Mouse (Mus musculus): ENCODE data around the gene Psmb11. TPM values are rescaled to one million over a fixed set of nuclear protein-coding genes. Genes with fewer than 3 reads are reported as not detected.
A peak's percentile ranks its signal among the peaks of the same experiment; 100 is the strongest.

The Psmb11 gene
- polyA plus RNA-seq, 1 experiment = not detected

DNA sequence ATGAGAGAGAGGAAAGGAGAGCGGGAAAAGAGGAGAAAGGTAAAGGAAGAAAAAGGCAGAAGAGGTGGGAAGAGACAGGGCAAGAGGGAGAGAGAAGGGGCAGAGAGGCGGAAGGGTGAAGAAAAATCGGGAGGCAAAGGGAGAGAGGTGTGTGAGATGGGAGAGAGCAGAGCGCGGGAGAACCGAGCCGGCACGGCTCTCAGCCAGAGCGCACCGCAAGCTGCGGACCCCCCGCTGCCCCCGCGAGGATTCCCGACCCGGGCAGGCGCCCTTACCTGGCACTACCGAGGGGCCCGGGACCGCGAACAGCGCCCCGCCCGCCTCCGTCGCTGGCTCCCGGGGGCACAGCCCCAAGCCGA lies 19.7 kb downstream of the Psmb11 start, which contains the start of gene Gm17606:
Gene Gm17606, plus strand, starts transcription at position 7 of the 359 bp plus-strand sequence.
- Histone ChIP-seq H3K27ac (ENCODE audit: insufficient read depth, low read depth, low read length) (no peak within 1 kb of the TSS), H3K36me3 (ENCODE audit: control insufficient read depth, insufficient read depth, low read length) (peaks cover 8% of the 10 kb centered on the region), H3K4me3 (ENCODE audit: insufficient read depth, low read depth, low read length) (peak within 1 kb of the TSS; percentile 67), H3K27me3 (replicated peaks; ENCODE audit: control insufficient read depth, insufficient read depth, low read length) (no peaks in the 10 kb centered on the region), H3K4me1 (ENCODE audit: control insufficient read depth, insufficient read depth, low read length) (no peaks in the 10 kb centered on the region)
- 1% methylated on average over 27 of the region's 28 CpGs for WGBS
- DNase-seq = no peak
- TF ChIP-seq CTCF (conservative IDR thresholded peaks at IDR 0.05; ENCODE audit: insufficient read depth, insufficient read length, low read depth, low read length) (no peak), POLR2A (IDR thresholded peaks at IDR 0.05; ENCODE audit: low read depth, low read length) (no peak)

DNA sequence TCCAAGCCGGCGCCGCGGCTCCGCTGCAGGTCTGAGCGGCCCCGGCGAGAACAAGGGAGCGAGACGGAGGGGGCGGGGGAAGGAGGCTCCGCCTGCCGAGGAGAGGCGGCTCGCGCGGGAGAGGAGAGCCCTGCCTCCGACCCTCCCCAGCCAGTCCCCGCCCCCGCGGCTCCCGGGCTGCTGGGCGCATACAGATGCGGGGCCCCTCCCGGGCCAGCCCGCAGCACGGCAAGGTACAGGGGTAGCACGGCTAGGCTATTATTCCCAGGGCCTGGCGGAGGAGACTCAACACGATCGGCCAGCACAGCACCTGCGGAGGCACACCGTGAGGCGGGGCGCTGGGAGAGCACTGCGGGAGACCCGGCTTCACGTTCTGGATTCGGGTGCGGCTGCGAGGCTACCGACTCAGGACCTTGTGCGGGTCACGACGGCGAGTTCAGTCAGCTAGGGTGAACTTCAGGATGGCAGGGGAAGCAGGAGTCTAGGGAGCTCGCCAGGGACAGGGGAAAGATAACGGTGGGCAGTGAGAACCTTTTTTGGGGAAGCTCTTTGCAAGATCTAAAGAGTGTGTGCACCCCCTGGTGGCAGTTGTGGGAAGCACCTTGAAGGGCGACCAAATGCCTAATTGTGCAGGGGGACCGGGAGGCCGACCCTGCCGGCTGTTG lies 20.2 kb downstream of the Psmb11 start, which contains the start of gene Cdh24:
Gene Cdh24, minus strand, starts transcription at position 60 of the 665 bp plus-strand sequence.
- peaks cover 10% of the 10 kb centered on the region for H3K36me3 ChIP-seq (ENCODE audit: control insufficient read depth, insufficient read depth, low read length)
- WGBS = under 1% methylated on average over 50 of the region's 52 CpGs
- peak; percentile 93 for DNase-seq
- H3K27me3 ChIP-seq (replicated peaks; ENCODE audit: control insufficient read depth, insufficient read depth, low read length) = no peaks in the 10 kb centered on the region
- TF ChIP-seq POLR2A (IDR thresholded peaks at IDR 0.05; ENCODE audit: low read depth, low read length) (no peak), CTCF (conservative IDR thresholded peaks at IDR 0.05; ENCODE audit: insufficient read depth, insufficient read length, low read depth, low read length) (peak; percentile 74)
- H3K4me1 ChIP-seq (ENCODE audit: control insufficient read depth, insufficient read depth, low read length) = no peaks in the 10 kb centered on the region
- H3K27ac ChIP-seq (ENCODE audit: insufficient read depth, low read depth, low read length) = no peak within 1 kb of the TSS
- peak within 1 kb of the TSS; percentile 67 for H3K4me3 ChIP-seq (ENCODE audit: insufficient read depth, low read depth, low read length)

DNA sequence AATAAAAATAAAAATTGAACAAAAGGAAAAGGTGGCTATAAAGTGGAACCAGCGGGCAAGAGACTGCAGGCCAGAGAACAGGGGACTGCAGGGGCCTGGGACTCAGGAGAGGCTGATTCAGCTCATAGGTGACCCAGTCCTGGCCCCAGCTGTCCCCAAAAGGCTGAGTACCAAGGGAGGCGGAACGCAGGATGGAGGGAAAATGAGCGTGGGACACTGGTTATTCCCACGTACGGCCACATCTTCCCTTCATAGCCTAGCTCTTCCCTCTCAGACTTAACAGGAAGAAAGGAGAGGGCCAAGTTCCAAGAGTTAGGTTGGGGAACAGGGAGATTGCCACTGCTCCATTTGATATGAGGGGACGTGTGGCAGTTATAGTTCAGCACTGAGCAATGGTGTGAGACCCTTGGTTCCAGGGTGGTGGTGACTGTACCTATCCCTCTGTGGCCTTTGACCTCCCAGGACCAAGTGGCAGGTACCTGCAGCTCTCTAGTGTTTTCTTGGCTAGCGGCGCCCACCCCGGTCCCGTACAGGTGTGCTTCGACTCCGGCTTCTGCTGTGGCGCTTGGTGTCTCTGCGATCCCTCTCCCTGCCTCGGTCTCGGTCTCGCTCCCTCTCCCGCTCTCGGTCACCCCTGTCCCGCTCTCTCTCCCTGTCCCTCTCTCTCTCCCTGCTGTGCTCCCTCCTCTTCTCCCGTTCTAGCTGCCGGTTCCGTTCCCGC lies 21.2 kb downstream of the Psmb11 start:
- Histone ChIP-seq H3K36me3 (ENCODE audit: control insufficient read depth, insufficient read depth, low read length) (peaks cover 10% of the 10 kb centered on the region), H3K27ac (ENCODE audit: insufficient read depth, low read depth, low read length) (no peak overlapping the region), H3K4me1 (ENCODE audit: control insufficient read depth, insufficient read depth, low read length) (no peaks in the 10 kb centered on the region), H3K27me3 (replicated peaks; ENCODE audit: control insufficient read depth, insufficient read depth, low read length) (no peaks in the 10 kb centered on the region), H3K4me3 (ENCODE audit: insufficient read depth, low read depth, low read length) (no peak overlapping the region)
- 86% methylated on average over 25 of the region's 25 CpGs for WGBS
- TF ChIP-seq CTCF (conservative IDR thresholded peaks at IDR 0.05; ENCODE audit: insufficient read depth, insufficient read length, low read depth, low read length) = no peak
- no peak for TF ChIP-seq POLR2A (IDR thresholded peaks at IDR 0.05; ENCODE audit: low read depth, low read length)
- DNase-seq = no peak

DNA sequence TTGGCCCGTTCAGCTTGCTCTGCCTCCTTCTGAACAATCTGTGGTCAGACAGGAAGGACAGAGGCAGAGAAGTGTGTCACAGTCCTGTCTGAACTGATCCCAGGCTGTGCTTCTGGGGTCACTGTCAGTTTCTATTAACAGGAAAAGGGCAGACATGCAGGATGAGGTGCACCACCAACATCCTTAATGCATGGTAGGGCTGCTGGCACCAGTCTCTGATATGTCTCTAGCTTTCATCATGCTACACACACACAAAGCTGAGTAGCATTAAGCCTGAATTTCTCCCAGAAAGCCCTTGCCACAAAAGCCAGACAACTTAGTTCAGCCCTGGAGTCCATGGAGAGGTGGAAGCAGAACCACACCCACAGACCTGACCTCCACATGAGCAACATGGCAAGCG lies 21.8 kb downstream of the Psmb11 start:
- 88% methylated on average over 2 of the region's 2 CpGs for WGBS
- no peak for DNase-seq
- H3K27me3 ChIP-seq (replicated peaks; ENCODE audit: control insufficient read depth, insufficient read depth, low read length) = no peaks in the 10 kb centered on the region
- H3K4me3 ChIP-seq (ENCODE audit: insufficient read depth, low read depth, low read length) = no peak overlapping the region
- TF ChIP-seq POLR2A (IDR thresholded peaks at IDR 0.05; ENCODE audit: low read depth, low read length) (no peak), CTCF (conservative IDR thresholded peaks at IDR 0.05; ENCODE audit: insufficient read depth, insufficient read length, low read depth, low read length) (no peak)
- no peaks in the 10 kb centered on the region for H3K4me1 ChIP-seq (ENCODE audit: control insufficient read depth, insufficient read depth, low read length)
- H3K36me3 ChIP-seq (ENCODE audit: control insufficient read depth, insufficient read depth, low read length) = peaks cover 10% of the 10 kb centered on the region
- H3K27ac ChIP-seq (ENCODE audit: insufficient read depth, low read depth, low read length) = no peak overlapping the region

DNA sequence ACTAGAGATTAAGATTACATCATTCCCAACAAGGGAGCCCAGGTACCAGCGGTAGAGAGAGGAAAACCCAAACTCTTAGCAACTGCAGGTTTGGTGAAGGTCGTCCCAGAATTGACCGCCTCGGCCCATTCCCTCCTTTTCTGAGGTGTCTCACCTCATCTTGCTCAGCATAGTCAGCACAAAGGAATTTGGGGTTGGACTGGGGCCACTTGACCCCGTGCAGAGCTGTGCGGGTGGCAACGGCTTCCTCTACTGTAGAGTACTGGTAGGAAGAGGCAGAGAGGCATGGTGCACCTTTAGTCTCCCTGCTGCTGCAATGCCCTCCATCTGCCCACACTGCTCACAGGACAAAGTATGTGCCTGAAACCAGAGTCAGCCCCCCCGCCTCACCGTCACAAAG lies 23.1 kb downstream of the Psmb11 start:
- H3K4me3 ChIP-seq (ENCODE audit: insufficient read depth, low read depth, low read length) = no peak overlapping the region
- no peaks in the 10 kb centered on the region for H3K27me3 ChIP-seq (replicated peaks; ENCODE audit: control insufficient read depth, insufficient read depth, low read length)
- no peak for DNase-seq
- 69% methylated on average over 9 of the region's 9 CpGs for WGBS
- H3K27ac ChIP-seq (ENCODE audit: insufficient read depth, low read depth, low read length) = no peak overlapping the region
- TF ChIP-seq CTCF (conservative IDR thresholded peaks at IDR 0.05; ENCODE audit: insufficient read depth, insufficient read length, low read depth, low read length) = no peak
- no peak for TF ChIP-seq POLR2A (IDR thresholded peaks at IDR 0.05; ENCODE audit: low read depth, low read length)
- H3K36me3 ChIP-seq (ENCODE audit: control insufficient read depth, insufficient read depth, low read length) = peaks cover 10% of the 10 kb centered on the region
- no peaks in the 10 kb centered on the region for H3K4me1 ChIP-seq (ENCODE audit: control insufficient read depth, insufficient read depth, low read length)

DNA sequence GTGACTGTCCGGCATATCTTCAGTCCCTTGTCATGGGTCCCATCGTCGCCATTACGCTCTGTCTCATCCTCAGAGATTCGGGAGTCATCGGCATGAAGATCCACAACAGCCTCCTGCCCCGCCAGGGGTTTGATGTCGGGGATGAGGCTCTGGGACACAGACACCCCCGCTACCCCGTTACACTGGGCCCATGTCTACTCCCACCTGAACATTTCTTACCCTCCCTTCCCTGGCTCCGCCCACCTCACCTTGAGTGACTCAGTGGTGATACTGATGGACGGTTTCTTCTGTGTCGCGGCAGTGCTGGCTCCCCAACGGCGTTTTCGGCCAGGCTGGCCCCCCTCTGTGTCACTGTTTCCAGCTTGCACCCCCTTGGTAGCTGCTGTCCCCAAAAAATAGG lies 25.2 kb downstream of the Psmb11 start:
- no peak for DNase-seq
- peaks cover 13% of the 10 kb centered on the region for H3K36me3 ChIP-seq (ENCODE audit: control insufficient read depth, insufficient read depth, low read length)
- no peak overlapping the region for H3K4me3 ChIP-seq (ENCODE audit: insufficient read depth, low read depth, low read length)
- H3K4me1 ChIP-seq (ENCODE audit: control insufficient read depth, insufficient read depth, low read length) = no peaks in the 10 kb centered on the region
- no peak overlapping the region for H3K27ac ChIP-seq (ENCODE audit: insufficient read depth, low read depth, low read length)
- TF ChIP-seq CTCF (conservative IDR thresholded peaks at IDR 0.05; ENCODE audit: insufficient read depth, insufficient read length, low read depth, low read length) = no peak
- no peak for TF ChIP-seq POLR2A (IDR thresholded peaks at IDR 0.05; ENCODE audit: low read depth, low read length)
- no peaks in the 10 kb centered on the region for H3K27me3 ChIP-seq (replicated peaks; ENCODE audit: control insufficient read depth, insufficient read depth, low read length)
- WGBS = 92% methylated on average over 17 of the region's 17 CpGs

DNA sequence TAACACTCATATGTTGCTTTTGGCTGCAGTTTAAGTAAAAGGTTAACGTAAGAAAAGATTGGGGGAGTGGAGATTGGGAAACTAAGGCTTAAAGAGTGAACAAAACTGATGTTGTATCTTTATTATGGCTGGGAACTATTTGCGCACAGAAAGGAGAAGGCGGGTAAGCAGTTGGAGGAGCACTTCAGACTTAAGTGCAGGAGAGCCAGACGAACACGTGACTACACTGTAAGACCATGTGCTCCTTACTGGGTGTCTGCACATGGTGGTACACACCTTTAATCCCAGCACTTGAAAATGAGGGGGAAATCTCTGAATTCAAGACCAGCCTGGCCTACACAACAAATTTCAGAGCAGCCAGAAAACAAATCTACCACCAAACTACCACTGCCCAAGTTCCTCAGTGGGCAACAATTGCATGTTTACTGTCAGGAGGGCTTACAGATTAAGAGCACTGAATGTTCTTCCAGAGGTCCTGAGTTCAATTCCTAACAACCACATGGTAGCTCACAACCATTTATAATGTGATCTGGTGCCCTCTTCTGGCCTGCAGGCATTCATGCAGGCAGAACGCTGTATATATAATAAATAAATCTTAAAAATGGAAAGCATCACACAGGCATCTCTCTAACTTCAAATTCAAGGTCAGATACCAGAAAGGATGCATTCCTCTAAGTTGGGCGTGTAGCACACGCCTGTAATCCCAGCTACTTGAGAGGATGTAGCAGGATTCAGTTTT lies 25.8 kb downstream of the Psmb11 start:
- H3K27ac ChIP-seq (ENCODE audit: insufficient read depth, low read depth, low read length) = no peak overlapping the region
- WGBS = 90% methylated on average over 8 of the region's 8 CpGs
- TF ChIP-seq POLR2A (IDR thresholded peaks at IDR 0.05; ENCODE audit: low read depth, low read length) (no peak), CTCF (conservative IDR thresholded peaks at IDR 0.05; ENCODE audit: insufficient read depth, insufficient read length, low read depth, low read length) (0 out of 2 replicates have a peak, but pooled peaks have one; percentile 21)
- no peak for DNase-seq
- peaks cover 13% of the 10 kb centered on the region for H3K36me3 ChIP-seq (ENCODE audit: control insufficient read depth, insufficient read depth, low read length)
- no peak overlapping the region for H3K4me3 ChIP-seq (ENCODE audit: insufficient read depth, low read depth, low read length)
- H3K27me3 ChIP-seq (replicated peaks; ENCODE audit: control insufficient read depth, insufficient read depth, low read length) = no peaks in the 10 kb centered on the region
- H3K4me1 ChIP-seq (ENCODE audit: control insufficient read depth, insufficient read depth, low read length) = no peaks in the 10 kb centered on the region; the same call in 1 of the 2 replicates
